Mouse (Mus musculus) cerebellum, adult 2 months (tissue): ENCODE results near the gene Sox1.

ENCODE experiments used
- CTCF ChIP-seq: fragments of 200-500 bp; IDR thresholded peaks from 2 replicates; pipeline ENCODE4 v1.5.1; 2011; ENCODE audit warnings: low read depth, mild to moderate bottlenecking, control low read depth, low read length, moderate library complexity, borderline replicate concordance; ENCODE audit not compliant: insufficient read depth
- POLR2A ChIP-seq: fragments of 200-500 bp; IDR thresholded peaks from 2 replicates; pipeline ENCODE4 v1.6.1; 2011; ENCODE audit warnings: low read length, control low read depth, borderline replicate concordance; ENCODE audit not compliant: insufficient read depth

DNA sequence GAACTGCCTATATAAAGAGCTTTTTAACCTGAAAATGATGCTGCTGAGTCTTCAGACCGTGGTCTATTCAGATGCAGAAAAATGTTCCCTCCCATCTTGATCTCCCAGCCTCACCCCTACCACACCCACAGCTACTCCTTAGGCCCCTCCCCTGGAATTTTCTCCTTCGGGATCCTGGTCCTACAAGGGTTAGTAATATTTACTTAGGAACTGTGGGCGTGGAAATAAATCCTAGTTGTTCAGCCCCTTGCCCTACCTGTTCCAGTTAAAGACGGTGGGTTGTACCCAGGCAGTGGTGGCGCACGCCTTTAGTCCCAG is 36.6 kb downstream of the Sox1 start:
- TF ChIP-seq CTCF: no peak
- TF ChIP-seq POLR2A: no peak
